Mouse (Mus musculus) testis, adult 10 weeks (tissue): ENCODE measurements around the gene Ncan. TPM values are rescaled to one million over a fixed set of nuclear protein-coding genes. Genes with fewer than 3 reads are reported as not detected.

Source experiments
- polyA plus RNA-seq: library from polyadenylated mRNA; stranded (reverse); fragments of 350-450 nt; fragmentation: Illumina TruSeq; extraction: RNeasy Lipid Tissue Mini Kit (QIAGEN cat#74804); gene quantifications from one replicate; pipeline ENCODE4 v1.2.3, GENCODE M21; 2014; ENCODE audit warnings: low read depth, low replicate concordance

The Ncan gene
- 0.62 TPM for polyA plus RNA-seq

GRCm38 (mm10) chr8:70120667-70121066 lies at the start of gene Ncan:
Gene Ncan, minus strand, starts transcription at chr8:70120873.

GRCm38 (mm10) chr8:70139026-70139857 lies 18.6 kb upstream of the Ncan start, which contains the start of the genes Rfxank, Borcs8 and Mef2b:
Gene Rfxank, minus strand, starts transcription at chr8:70139154.
Gene Borcs8, plus strand, starts transcription at chr8:70139499.
Gene Mef2b, plus strand, starts transcription at chr8:70139711.

GRCm38 (mm10) chr8:70131166-70131883 lies 10.7 kb upstream of the Ncan start, which contains the start of gene Nr2c2ap:
Gene Nr2c2ap, plus strand, starts transcription at chr8:70131333.

GRCm38 (mm10) chr8:70083285-70083684 lies 37.4 kb downstream of the Ncan start, which contains the start of gene Hapln4:
Gene Hapln4, plus strand, starts transcription at chr8:70083457.

GRCm38 (mm10) chr8:70072441-70073069 lies 48.1 kb downstream of the Ncan start, which contains the start of gene Tm6sf2:
Gene Tm6sf2, plus strand, starts transcription at chr8:70072924.

Other genes starting within 250 kb of the Ncan start
- not detected for gene Cilp2, start 233.2 kb downstream of the Ncan start, polyA plus RNA-seq
- gene Tssk6, start 218.7 kb downstream of the Ncan start, polyA plus RNA-seq = 0.21 TPM
- 0.39 TPM for gene Ndufa13, start 218.3 kb downstream of the Ncan start, polyA plus RNA-seq
- gene Yjefn3, start 218.2 kb downstream of the Ncan start, polyA plus RNA-seq = not detected
- 7.2 TPM for gene Gatad2a, start 124.5 kb downstream of the Ncan start, polyA plus RNA-seq
- gene Mau2, start 78.1 kb downstream of the Ncan start, polyA plus RNA-seq = 7.5 TPM
- 18.5 TPM for gene Sugp1, start 78.1 kb downstream of the Ncan start, polyA plus RNA-seq
- gene Tm6sf2, start 47.9 kb downstream of the Ncan start, polyA plus RNA-seq = 0.66 TPM
- 0.06 TPM for gene Hapln4, start 37.4 kb downstream of the Ncan start, polyA plus RNA-seq
- 0.80 TPM for gene Nr2c2ap, start 10.5 kb upstream of the Ncan start, polyA plus RNA-seq
- 0.57 TPM for gene Rfxank, start 18.3 kb upstream of the Ncan start, polyA plus RNA-seq
- 10.0 TPM for gene Borcs8, start 18.6 kb upstream of the Ncan start, polyA plus RNA-seq
- gene Mef2b, start 18.8 kb upstream of the Ncan start, polyA plus RNA-seq = not detected
- gene Tmem161a, start 51.5 kb upstream of the Ncan start, polyA plus RNA-seq = 1.4 TPM
- gene Slc25a42, start 91.4 kb upstream of the Ncan start, polyA plus RNA-seq = 0.84 TPM
- 123 TPM for gene Sugp2, start 113.4 kb upstream of the Ncan start, polyA plus RNA-seq
- 0.36 TPM for gene Armc6, start 113.6 kb upstream of the Ncan start, polyA plus RNA-seq
- gene Homer3, start 162.0 kb upstream of the Ncan start, polyA plus RNA-seq = 0.17 TPM
- gene Ddx49, start 181.6 kb upstream of the Ncan start, polyA plus RNA-seq = 10.8 TPM
- gene Cope, start 181.6 kb upstream of the Ncan start, polyA plus RNA-seq = 1.9 TPM
- gene Cers1, start 194.9 kb upstream of the Ncan start, polyA plus RNA-seq = not detected
- gene Gdf1, start 208.9 kb upstream of the Ncan start, polyA plus RNA-seq = not detected
- 3.9 TPM for gene Upf1, start 232.4 kb upstream of the Ncan start, polyA plus RNA-seq